Mouse (Mus musculus): ENCODE results near the gene Prss43.
A peak's percentile ranks its signal among the peaks of the same experiment; 100 is the strongest.
"Not testable (repeated sequence)": the region's sequence is repeated elsewhere in the genome, so short reads cannot be mapped to it uniquely, and the experiment has no call there.

The Prss43 gene

DNA sequence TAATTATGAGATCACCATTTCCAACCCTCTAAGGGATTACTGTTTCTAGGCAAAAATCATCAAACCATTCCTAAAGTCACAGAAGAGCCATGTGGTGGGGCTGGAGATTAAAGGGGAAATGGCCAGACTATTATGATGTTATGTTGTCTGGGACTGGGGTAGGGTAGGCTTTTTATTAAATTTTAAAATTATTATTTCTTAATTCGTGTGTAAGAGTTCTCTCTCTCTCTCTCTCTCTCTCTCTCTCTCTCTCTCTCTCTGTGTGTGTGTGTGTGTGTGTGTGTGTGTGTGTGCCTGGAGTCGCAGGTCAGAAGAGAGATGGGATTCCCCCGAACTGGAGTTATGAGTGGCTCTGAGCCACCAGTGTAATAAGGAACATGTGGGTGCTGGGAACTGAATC, at the start of gene Prss43:
Prss43 (plus strand) TSS at position 301 of the 400 bp plus-strand sequence.
- no peak for DNase-seq (ENCODE audit: low read depth)

- DNase-seq (ENCODE audit: low read depth) = no peak
These were observed 48.4 kb upstream of the Prss43 start for GRCm38 (mm10) chr9:110778100-110778499.

DNA sequence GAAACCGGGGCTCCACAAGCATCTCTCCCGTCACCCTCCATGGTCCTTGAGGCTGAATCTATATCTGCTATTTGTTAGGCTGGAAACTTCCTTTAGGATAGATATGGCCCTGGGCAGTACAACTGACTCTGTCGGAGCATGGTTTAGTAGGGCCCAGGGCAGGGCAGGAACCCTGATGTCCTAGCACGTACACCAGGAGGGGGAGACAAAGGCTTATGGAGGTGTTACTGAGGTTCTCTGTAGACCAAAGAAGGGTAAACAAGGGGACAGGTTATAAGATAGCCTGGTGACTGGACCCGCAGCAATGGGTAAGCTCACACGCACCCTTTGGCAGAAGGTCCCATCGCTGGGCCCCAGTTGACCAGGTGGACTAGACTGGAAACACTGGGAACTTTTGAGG, 47.9 kb upstream of the Prss43 start:
- peak; percentile 6 for DNase-seq (ENCODE audit: low read depth)

- DNase-seq (ENCODE audit: low read depth) = peak; percentile 29
These were observed 47.1 kb upstream of the Prss43 start for GRCm38 (mm10) chr9:110779242-110779913.

GRCm38 (mm10) chr9:110781256-110781721, 45.2 kb upstream of the Prss43 start:
- peak; percentile 90 for DNase-seq (ENCODE audit: low read depth)

GRCm38 (mm10) chr9:110781731-110782130, 44.8 kb upstream of the Prss43 start:
- peak; percentile 88 for DNase-seq (ENCODE audit: low read depth)

DNA sequence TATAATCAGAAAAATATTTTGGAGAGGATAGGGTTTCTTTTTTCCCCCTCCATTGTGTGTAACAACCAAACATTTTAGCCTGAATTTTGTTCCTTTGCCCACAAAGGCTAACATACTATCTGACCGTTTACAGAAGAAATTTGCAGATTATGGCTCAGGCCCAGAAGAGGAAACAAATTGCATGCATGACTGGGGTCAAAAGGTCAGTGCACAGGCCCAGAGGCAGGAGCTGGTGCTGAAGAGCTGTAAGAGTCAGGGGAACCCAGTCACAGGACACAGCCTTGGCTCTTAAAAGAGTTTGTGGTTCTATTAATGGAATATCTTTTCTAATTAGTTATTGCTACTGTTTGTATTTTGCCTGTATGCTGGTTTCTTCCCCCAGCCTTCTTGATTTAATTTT, 42.9 kb upstream of the Prss43 start:
- no peak for DNase-seq (ENCODE audit: low read depth)

DNA sequence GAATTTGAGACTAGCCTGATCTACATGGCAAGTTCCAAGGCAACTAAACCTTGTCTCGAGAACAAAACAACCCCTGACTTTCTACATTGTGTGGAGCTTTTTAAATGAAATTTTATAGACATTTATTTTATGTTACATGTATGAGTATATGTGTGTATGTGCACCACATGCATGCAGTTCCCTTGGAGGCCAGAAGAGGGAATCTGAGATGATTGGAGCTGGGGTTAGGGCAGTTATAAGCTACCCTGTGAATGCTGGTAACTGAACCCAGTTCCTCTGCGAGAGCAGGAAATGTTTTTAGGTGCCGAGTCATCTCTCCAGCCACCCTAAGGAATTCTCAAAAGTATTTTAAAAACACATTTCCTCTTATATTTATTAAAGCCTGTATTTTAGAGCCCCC, 38.3 kb upstream of the Prss43 start:
- no peak for DNase-seq (ENCODE audit: low read depth)

- DNase-seq (ENCODE audit: low read depth) = peak; percentile 49
These were observed 36.0 kb upstream of the Prss43 start for GRCm38 (mm10) chr9:110790462-110790861.

DNA sequence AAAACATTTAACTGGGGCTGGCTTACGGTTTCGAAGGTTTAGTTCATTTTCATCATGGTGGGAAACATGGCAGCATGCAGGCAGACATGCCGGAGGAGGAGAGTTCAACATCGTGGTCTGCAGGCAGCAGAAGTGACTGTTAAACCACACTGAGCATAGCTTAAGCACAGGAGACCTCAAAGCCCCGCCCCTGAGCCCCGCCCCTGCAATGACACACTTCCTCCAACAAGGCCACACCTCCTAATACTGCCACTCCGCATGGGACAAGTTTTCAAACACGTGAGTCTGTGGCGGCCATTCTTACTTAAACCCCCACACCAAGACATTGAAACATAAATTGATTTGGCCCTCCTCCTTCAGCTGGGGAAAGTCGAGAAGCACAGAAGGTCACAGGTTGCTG, 29.5 kb upstream of the Prss43 start:
- no peak for DNase-seq (ENCODE audit: low read depth)

DNA sequence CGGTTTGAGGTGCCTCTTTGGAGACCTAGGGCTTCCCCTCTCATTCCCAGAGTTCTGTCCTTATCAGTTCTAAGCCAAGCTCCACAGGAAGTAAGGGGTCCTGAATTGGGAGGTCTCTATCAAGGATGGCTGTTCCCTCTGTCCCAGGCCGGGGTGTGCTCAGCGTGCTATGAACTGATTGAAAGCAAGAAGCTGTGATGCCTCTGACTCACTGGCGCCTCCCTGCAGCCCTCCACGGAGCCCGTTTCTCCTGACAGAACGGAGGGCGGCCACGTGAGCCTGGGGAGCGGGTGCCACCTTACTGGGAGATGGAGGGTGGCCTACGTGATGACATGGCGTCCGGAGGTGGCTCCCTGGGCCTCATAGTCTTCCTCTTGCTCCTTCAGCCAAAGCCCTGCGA, 28.6 kb upstream of the Prss43 start, which contains the start of gene Prss42:
Prss42 (plus strand) TSS at position 301 of the 400 bp plus-strand sequence.
- DNase-seq (ENCODE audit: low read depth) = no peak

DNA sequence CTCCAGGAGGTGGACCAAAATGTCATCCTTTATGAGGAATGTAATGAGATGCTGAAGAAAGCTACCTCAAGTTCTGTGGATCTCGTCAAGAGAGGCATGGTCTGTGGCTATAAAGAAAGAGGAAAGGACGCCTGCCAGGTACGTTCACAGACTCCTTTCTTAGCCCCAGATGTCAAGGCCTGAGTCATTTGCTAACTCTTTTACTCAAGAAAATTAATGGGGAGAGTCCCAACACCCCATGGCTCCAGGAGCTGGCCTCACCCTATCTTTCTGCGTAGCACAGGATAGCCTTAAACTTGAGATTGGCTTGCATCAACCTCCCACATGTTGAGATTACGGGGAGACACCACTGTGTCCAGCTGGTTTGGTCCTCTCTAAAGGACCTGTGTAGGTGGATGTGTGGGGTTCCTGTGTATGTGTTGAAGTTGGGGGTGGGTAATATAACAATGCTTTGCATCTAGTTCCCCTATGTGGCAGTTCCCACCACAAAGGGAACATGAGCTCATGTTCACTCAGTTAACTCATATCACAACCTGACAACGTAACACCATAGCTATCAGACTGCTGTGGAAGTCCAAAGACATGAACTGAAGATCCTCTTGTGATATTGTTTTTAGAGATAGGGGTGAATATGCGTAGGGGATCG, 25.5 kb upstream of the Prss43 start:
- DNase-seq (ENCODE audit: low read depth) = no peak

- DNase-seq (ENCODE audit: low read depth) = no peak
These were observed 23.2 kb upstream of the Prss43 start for GRCm38 (mm10) chr9:110803294-110803693.

GRCm38 (mm10) chr9:110810051-110810450, 16.4 kb upstream of the Prss43 start:
- DNase-seq (ENCODE audit: low read depth) = no peak

- no peak for DNase-seq (ENCODE audit: low read depth)
These were observed 12.7 kb upstream of the Prss43 start, which contains the start of gene Prss44 for GRCm38 (mm10) chr9:110813789-110814188. Gene Prss44, plus strand, starts transcription at chr9:110813994.

DNA sequence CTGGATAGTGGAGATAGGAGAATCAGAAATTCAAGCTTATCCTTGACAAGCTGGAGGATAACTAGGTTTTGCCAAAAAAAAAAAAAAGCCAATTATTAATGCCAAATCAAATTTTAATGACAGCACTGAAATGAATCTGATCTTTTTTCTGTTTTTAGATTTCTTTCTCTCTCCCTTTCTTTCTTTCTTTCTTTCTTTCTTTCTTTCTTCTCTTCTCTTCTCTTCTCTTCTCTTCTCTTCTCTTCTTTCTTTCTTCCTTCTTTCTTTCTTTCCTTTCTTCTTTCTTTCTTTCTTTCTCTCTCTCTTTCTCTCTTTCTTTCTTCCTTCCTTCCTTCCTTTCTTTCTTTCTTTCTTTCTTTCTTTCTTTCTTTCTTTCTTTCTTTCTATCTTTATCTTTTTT, 5.9 kb upstream of the Prss43 start:
- DNase-seq (ENCODE audit: low read depth) = not testable (repeated sequence)

DNA sequence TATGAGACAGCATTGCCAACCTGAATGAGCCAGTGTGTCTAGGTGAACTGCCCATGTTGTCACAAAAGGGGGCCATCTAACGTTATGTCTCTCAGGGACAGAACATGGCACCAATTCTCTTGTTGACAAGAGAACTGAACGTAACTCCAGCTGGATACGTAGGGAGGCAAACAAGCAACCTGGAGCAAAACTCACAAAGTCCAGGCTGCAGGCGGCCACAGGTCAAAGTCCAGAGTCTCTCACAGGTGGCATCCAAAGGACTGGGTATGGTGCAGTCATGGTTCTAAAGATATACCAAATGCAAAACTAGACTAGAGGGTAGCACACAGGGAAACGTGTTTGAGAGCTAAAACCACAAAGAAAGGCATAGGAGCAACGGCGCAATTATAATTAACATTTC, 5.1 kb upstream of the Prss43 start:
- no peak for DNase-seq (ENCODE audit: low read depth)

DNA sequence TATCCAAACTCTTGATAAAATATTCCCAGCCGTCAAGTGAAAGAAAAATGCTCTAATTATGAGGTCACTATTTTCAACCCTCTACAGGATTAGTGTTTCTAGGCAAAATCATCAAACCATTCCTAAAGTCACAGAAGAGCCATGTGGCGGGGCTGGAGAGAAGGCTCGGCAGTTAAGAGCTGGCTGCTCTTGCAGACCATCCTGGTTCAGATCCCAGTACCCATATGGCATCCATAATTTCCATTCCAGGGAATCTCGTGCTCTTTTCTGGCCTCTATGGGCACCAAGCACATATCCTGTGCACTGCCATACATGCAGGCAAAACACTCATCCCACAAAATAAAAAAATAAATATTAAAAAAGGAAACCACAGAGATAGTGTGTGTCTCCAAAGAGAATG, 1.1 kb upstream of the Prss43 start:
- DNase-seq (ENCODE audit: low read depth) = no peak

GRCm38 (mm10) chr9:110825832-110826231, 658 bp upstream of the Prss43 start:
- DNase-seq (ENCODE audit: low read depth) = no peak

GRCm38 (mm10) chr9:110833021-110833420, 6.5 kb downstream of the Prss43 start:
- DNase-seq (ENCODE audit: low read depth) = no peak

- DNase-seq (ENCODE audit: low read depth) = no peak
These were observed 7.9 kb downstream of the Prss43 start, which contains the start of gene Prss45 for GRCm38 (mm10) chr9:110834411-110834810. Gene Prss45, plus strand, starts transcription at chr9:110834588.

GRCm38 (mm10) chr9:110834961-110835360, 8.5 kb downstream of the Prss43 start:
- no peak for DNase-seq (ENCODE audit: low read depth)

- no peak for DNase-seq (ENCODE audit: low read depth)
These were observed 9.6 kb downstream of the Prss43 start for GRCm38 (mm10) chr9:110836112-110836511.

Data from NIH3T3 (cell line).